Comparison of ENCODE assay signal across 8 mouse cellular contexts in genomic region chr5:106695681-106696395, GRCm38 (mm10). TPM values are rescaled to one million over a fixed set of nuclear protein-coding genes. Genes with fewer than 3 reads are reported as not detected.
A peak's percentile ranks its signal among the peaks of the same experiment; 100 is the strongest.
DNase-seq lines count a peak whose midpoint lies in the region; ATAC-seq lines count a peak whose summit lies in the region.

No protein-coding gene starts in this region.

- peak overlapping the region; percentile 99 for H3K27ac ChIP-seq in embryonic facial prominence, embryonic 15.5 days (replicated peaks)
- H3K27ac ChIP-seq in heart, embryonic 14.5 days (replicated peaks in 1 of 2; ENCODE audit: control insufficient read depth in 1 of 2, insufficient read depth in 1 of 2, low read depth in 2 of 2, low read length in 2 of 2) = peak overlapping the region; percentile 97 to 99

- WGBS in embryonic facial prominence, embryonic 15.5 days = 1% methylated on average over 57 of the region's 63 CpGs
- 0% methylated on average over 46 of the region's 63 CpGs for WGBS in heart, embryonic 14.5 days

- H3K4me1 ChIP-seq in embryonic facial prominence, embryonic 15.5 days = peaks cover 9% of the 10 kb centered on the region
- H3K4me1 ChIP-seq in heart, embryonic 14.5 days (ENCODE audit: control insufficient read depth in 2 of 2, insufficient read depth in 2 of 2, low read length in 2 of 2) = peaks cover 6 to 32% of the 10 kb centered on the region in 2 experiments

- H3K9me3 ChIP-seq in embryonic facial prominence, embryonic 15.5 days (replicated peaks) = no peaks in the 10 kb centered on the region
- H3K9me3 ChIP-seq in heart, embryonic 14.5 days (ENCODE audit: control insufficient read depth, low read length) = no peaks in the 10 kb centered on the region

- H3K9ac ChIP-seq in embryonic facial prominence, embryonic 15.5 days = peak overlapping the region; percentile 89
- H3K9ac ChIP-seq in heart, embryonic 14.5 days (ENCODE audit: low read length) = peak overlapping the region; percentile 99

- peak overlapping the region; percentile 58 for H3K4me2 ChIP-seq in embryonic facial prominence, embryonic 15.5 days (replicated peaks)
- H3K4me2 ChIP-seq in heart, embryonic 14.5 days (ENCODE audit: low read length) = peak overlapping the region; percentile 78

- peak; percentile 83 for DNase-seq in A20 (ENCODE audit: low read depth, low spot score)
- peak; percentile 65 for DNase-seq in T-cell, adult 2 months (ENCODE audit: low spot score)
- peak; percentile 70 to 89 for DNase-seq in kidney, postnatal 25 days
- peak; percentile 83 for DNase-seq in lung, postnatal 10 days
- DNase-seq in ovary, postnatal 14 days (ENCODE audit: low spot score) = peak; percentile 64
- DNase-seq in urinary bladder, postnatal 14 days (ENCODE audit: low spot score) = peak; percentile 63

- H3K4me3 ChIP-seq in embryonic facial prominence, embryonic 15.5 days (replicated peaks) = peak overlapping the region; percentile 86
- H3K4me3 ChIP-seq in heart, embryonic 14.5 days (ENCODE audit: control insufficient read depth in 1 of 2, insufficient read depth in 1 of 2, low read depth in 1 of 2, low read length in 2 of 2) = peak overlapping the region; percentile 77 to 84

- H3K27me3 ChIP-seq in embryonic facial prominence, embryonic 15.5 days = no peaks in the 10 kb centered on the region
- no peaks in the 10 kb centered on the region for H3K27me3 ChIP-seq in heart, embryonic 14.5 days (ENCODE audit: control insufficient read depth, insufficient read depth, low read length)

- ATAC-seq in embryonic facial prominence, embryonic 15.5 days (ENCODE audit: insufficient number of reproducible peaks, low FRiP score, low TSS enrichment, low read depth) = peak; percentile 88
- ATAC-seq in heart, embryonic 14.5 days (ENCODE audit: insufficient number of reproducible peaks, insufficient read depth, low FRiP score, low read depth) = peak; percentile 86

- H3K36me3 ChIP-seq in embryonic facial prominence, embryonic 15.5 days = no peaks in the 10 kb centered on the region
- peaks cover 11% of the 10 kb centered on the region for H3K36me3 ChIP-seq in heart, embryonic 14.5 days (ENCODE audit: control insufficient read depth, insufficient read depth, low read length)

RNA-seq across cellular contexts. Expression of gene Zfp644, which starts 1.2 kb away (rescaled TPM):
- polyA plus RNA-seq in embryonic facial prominence, embryonic 15.5 days (2015; fragmentation: Nextera tagmentation; extraction: Ambion mirVana) = 57.1 and 66.6 TPM in 2 replicates
- polyA plus RNA-seq in heart, embryonic 14.5 days (2014; fragmentation: Nextera tagmentation; extraction: Ambion mirVana) = 70.6 and 74.3 TPM in 2 replicates

Comparison
In these comparisons a context has a peak if more than half of its experiments do, and no peak if none do; other contexts are left out.
1. Peak in every context shown above with its lines: DNase-seq, ATAC-seq, H3K4me3 ChIP-seq and H3K27ac ChIP-seq.